Mouse (Mus musculus): ENCODE results near the gene Hivep1. TPM values are rescaled to one million over a fixed set of nuclear protein-coding genes. Genes with fewer than 3 reads are reported as not detected.
A peak's percentile ranks its signal among the peaks of the same experiment; 100 is the strongest.

The Hivep1 gene
- polyA plus RNA-seq, 1 experiment from 2014 or later: 4.6 TPM

DNA sequence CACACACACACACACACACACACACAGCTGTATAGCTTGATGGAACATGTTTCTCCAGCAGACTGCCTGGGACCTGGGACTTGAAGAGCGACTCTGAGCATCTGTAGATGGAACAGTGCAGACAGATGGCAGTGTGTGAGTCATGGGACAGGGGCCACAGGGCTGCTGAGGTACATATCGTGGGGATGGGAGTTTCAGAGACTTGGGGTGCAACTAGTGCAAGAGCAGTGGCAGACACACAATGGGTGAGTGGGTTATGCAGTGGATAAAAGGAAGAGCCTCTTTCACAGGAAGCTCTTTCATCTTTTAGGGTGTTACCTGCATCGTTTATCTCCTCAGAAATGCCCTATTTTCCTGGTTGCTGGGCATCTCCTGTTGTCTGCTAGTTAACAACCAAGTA, 25.8 kb downstream of the Hivep1 start:
- H3K27ac ChIP-seq: no peak overlapping the region
- H3K9ac ChIP-seq: no peak overlapping the region
- 72% methylated on average over 3 of the region's 3 CpGs for WGBS (ENCODE audit: insufficient replicate concordance)
- no peak for ATAC-seq
- peaks cover 20% of the 10 kb centered on the region for H3K36me3 ChIP-seq
- no peak overlapping the region for H3K4me2 ChIP-seq
- H3K4me1 ChIP-seq: peaks cover 17% of the 10 kb centered on the region; the same call in 1 of the 2 replicates
- no peaks in the 10 kb centered on the region for H3K9me3 ChIP-seq (replicated peaks)
- no peak overlapping the region for H3K4me3 ChIP-seq
- no peaks in the 10 kb centered on the region for H3K27me3 ChIP-seq (replicated peaks)

- no peaks in the 10 kb centered on the region for H3K27me3 ChIP-seq (replicated peaks)
- WGBS (ENCODE audit: insufficient replicate concordance): 63% methylated on average over 10 of the region's 10 CpGs
- H3K9me3 ChIP-seq (replicated peaks): no peaks in the 10 kb centered on the region
- no peak overlapping the region for H3K4me2 ChIP-seq
- no peak overlapping the region for H3K4me3 ChIP-seq
- no peak overlapping the region for H3K27ac ChIP-seq
- peaks cover 17% of the 10 kb centered on the region; the same call in 1 of the 2 replicates for H3K4me1 ChIP-seq
- no peak overlapping the region for H3K9ac ChIP-seq
- ATAC-seq: no peak
- H3K36me3 ChIP-seq: peaks cover 20% of the 10 kb centered on the region
Measured at GRCm38 (mm10) chr13:42080131-42080916, 28.5 kb downstream of the Hivep1 start.

- WGBS (ENCODE audit: insufficient replicate concordance): 63% methylated on average over 5 of the region's 5 CpGs
- H3K27me3 ChIP-seq (replicated peaks): no peaks in the 10 kb centered on the region
- peaks cover 27% of the 10 kb centered on the region for H3K4me1 ChIP-seq
- no peaks in the 10 kb centered on the region for H3K9me3 ChIP-seq (replicated peaks)
- no peak overlapping the region for H3K4me2 ChIP-seq
- no peaks in the 10 kb centered on the region for H3K36me3 ChIP-seq
- ATAC-seq: no peak
- H3K4me3 ChIP-seq: no peak overlapping the region
- H3K27ac ChIP-seq: no peak overlapping the region
- H3K9ac ChIP-seq: no peak overlapping the region
Measured at GRCm38 (mm10) chr13:42088339-42088738, 36.5 kb downstream of the Hivep1 start.

DNA sequence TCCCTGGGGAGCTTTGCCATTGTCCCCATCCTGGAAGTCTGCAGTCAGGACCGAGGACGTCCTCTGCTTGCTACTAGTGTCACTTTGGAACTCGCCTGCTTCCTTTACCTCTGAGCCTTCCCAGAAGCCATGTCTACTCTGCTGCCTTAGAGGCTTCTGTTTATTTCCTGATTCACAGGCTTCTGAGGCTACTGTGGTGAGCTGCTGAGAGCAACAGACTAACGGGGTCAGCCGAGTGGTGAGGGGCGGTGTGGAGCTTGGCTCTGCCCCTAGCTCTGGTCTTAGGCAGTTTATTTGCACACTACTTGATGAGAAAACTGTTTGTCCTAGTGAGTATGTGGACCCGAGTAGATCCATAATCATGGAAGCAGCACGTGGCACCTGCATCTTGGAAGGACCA, 37.2 kb downstream of the Hivep1 start:
- Histone ChIP-seq H3K27ac (no peak overlapping the region), H3K9me3 (replicated peaks) (no peaks in the 10 kb centered on the region), H3K4me1 (peaks cover 34% of the 10 kb centered on the region), H3K4me2 (no peak overlapping the region), H3K4me3 (no peak overlapping the region), H3K27me3 (replicated peaks) (no peaks in the 10 kb centered on the region), H3K9ac (no peak overlapping the region), H3K36me3 (no peaks in the 10 kb centered on the region)
- no peak for ATAC-seq
- 50% methylated on average over 8 of the region's 8 CpGs for WGBS (ENCODE audit: insufficient replicate concordance)

- Histone ChIP-seq H3K4me2 (no peak overlapping the region), H3K27ac (no peak overlapping the region), H3K9me3 (replicated peaks) (no peaks in the 10 kb centered on the region), H3K9ac (no peak overlapping the region), H3K4me1 (peaks cover 43% of the 10 kb centered on the region), H3K4me3 (no peak overlapping the region), H3K27me3 (replicated peaks) (no peaks in the 10 kb centered on the region), H3K36me3 (no peaks in the 10 kb centered on the region)
- ATAC-seq: no peak
- 82% methylated on average over 5 of the region's 5 CpGs for WGBS (ENCODE audit: insufficient replicate concordance)
Measured at GRCm38 (mm10) chr13:42090751-42091150, 38.9 kb downstream of the Hivep1 start.

GRCm38 (mm10) chr13:42092392-42093139, 40.7 kb downstream of the Hivep1 start:
- WGBS (ENCODE audit: insufficient replicate concordance): 54% methylated on average over 8 of the region's 8 CpGs
- Histone ChIP-seq H3K27ac (peak overlapping the region; percentile 31; the same call in 1 of the 2 replicates), H3K4me1 (peaks cover 55% of the 10 kb centered on the region), H3K9me3 (replicated peaks) (no peaks in the 10 kb centered on the region), H3K4me3 (no peak overlapping the region), H3K9ac (no peak overlapping the region), H3K27me3 (replicated peaks) (no peaks in the 10 kb centered on the region), H3K36me3 (no peaks in the 10 kb centered on the region), H3K4me2 (no peak overlapping the region)
- no peak for ATAC-seq

GRCm38 (mm10) chr13:42093268-42094042, 41.6 kb downstream of the Hivep1 start:
- Histone ChIP-seq H3K27ac (peak overlapping the region; percentile 71), H3K9me3 (replicated peaks) (peaks cover 5% of the 10 kb centered on the region), H3K27me3 (replicated peaks) (no peaks in the 10 kb centered on the region), H3K36me3 (peaks cover 7% of the 10 kb centered on the region), H3K4me2 (peak overlapping the region; percentile 40), H3K4me3 (no peak overlapping the region), H3K4me1 (peaks cover 51% of the 10 kb centered on the region), H3K9ac (peak overlapping the region; percentile 44; the same call in 1 of the 2 replicates)
- WGBS (ENCODE audit: insufficient replicate concordance): 12% methylated on average over 12 of the region's 12 CpGs
- ATAC-seq: peak; percentile 87

DNA sequence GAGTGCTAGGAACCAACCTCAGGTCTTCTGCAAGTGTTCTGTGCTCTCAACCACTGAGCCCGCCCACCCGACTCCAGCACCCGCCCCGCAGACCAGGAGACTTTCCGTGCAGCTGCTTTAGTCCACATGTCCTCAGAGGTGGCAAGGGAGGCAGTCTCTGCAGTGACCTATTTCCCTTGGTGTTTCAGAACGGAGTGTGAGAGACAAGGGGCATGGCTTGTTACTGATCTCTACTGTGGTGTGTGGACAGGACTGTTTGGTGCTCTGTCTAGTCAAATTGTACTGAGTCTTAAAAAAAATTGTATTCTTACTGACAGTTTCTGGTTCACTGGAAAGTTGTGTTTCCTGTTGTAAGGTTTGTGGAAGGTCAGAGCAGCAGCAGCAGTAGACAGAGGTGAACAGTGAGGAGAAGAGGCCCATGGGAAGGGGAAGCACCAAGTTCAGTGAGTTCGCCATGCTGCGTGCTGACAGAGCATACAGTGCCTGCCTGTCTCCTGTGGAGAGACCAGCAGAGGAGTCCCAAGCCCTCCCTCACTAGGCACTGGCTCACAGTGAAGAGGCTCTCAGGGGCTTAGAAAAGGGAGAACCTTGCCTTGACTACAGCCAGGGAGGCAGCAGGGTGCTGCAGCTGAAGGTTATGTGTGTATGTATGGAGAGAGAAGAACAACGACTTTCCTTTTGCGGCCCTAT, 44.1 kb downstream of the Hivep1 start:
- Histone ChIP-seq H3K4me2 (peak overlapping the region; percentile 39), H3K9me3 (replicated peaks) (peaks cover 7% of the 10 kb centered on the region), H3K27ac (peak overlapping the region; percentile 64), H3K27me3 (replicated peaks) (no peaks in the 10 kb centered on the region), H3K36me3 (peaks cover 8% of the 10 kb centered on the region), H3K4me1 (peaks cover 63% of the 10 kb centered on the region), H3K9ac (peak overlapping the region; percentile 42), H3K4me3 (0 out of 2 replicates have a peak overlapping the region, but pooled peaks have one; percentile 8)
- 28% methylated on average over 10 of the region's 10 CpGs for WGBS (ENCODE audit: insufficient replicate concordance)
- peak; percentile 44 for ATAC-seq

DNA sequence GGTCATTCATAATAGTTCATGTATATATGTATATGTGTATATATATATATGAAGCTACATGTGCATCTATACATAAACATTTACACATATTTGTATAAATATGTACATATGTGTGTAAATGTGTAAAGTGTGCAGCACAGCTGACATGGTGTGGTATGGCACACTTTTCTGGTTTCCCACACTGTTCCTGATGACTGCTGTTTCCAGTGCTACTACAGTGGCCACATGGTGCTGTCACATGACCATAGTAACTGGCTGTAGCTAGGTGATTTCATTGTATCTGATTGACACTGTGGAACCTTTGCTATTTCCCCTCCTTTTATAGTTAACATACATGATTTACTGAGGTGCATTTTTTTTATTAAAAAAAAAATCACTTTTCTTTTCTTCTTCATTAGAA, 45.3 kb downstream of the Hivep1 start:
- no peak for ATAC-seq
- Histone ChIP-seq H3K4me3 (no peak overlapping the region), H3K4me2 (no peak overlapping the region), H3K27me3 (replicated peaks) (no peaks in the 10 kb centered on the region), H3K9ac (no peak overlapping the region), H3K9me3 (replicated peaks) (peaks cover 7% of the 10 kb centered on the region), H3K4me1 (peaks cover 69% of the 10 kb centered on the region), H3K36me3 (peaks cover 8% of the 10 kb centered on the region), H3K27ac (no peak overlapping the region)

DNA sequence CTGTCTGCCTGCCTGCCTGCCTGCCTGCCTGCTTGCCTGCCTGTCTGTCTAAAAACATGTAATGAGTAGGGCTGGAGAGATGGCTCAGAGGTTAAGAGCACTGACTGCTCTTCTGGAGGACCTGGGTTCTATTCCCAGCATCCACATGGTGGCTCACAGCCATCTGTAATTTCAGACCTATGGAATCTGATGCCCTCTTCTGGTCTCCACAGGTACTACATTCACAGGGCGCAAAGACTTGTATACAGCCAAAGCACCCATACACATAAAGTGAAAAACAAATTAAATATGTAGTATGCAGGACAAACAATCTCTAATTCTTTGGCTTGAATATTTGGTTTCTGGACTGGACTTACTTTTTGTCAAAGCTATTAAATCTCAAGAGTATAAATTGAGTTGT, 46.7 kb downstream of the Hivep1 start:
- no peak overlapping the region for H3K4me2 ChIP-seq
- H3K27ac ChIP-seq: no peak overlapping the region
- WGBS (ENCODE audit: insufficient replicate concordance): 94% methylated on average over 1 of the region's 1 CpGs
- peaks cover 8% of the 10 kb centered on the region for H3K36me3 ChIP-seq
- peaks cover 70% of the 10 kb centered on the region for H3K4me1 ChIP-seq
- no peak overlapping the region for H3K9ac ChIP-seq
- H3K27me3 ChIP-seq (replicated peaks): no peaks in the 10 kb centered on the region
- peaks cover 7% of the 10 kb centered on the region for H3K9me3 ChIP-seq (replicated peaks)
- no peak overlapping the region for H3K4me3 ChIP-seq
- ATAC-seq: no peak

DNA sequence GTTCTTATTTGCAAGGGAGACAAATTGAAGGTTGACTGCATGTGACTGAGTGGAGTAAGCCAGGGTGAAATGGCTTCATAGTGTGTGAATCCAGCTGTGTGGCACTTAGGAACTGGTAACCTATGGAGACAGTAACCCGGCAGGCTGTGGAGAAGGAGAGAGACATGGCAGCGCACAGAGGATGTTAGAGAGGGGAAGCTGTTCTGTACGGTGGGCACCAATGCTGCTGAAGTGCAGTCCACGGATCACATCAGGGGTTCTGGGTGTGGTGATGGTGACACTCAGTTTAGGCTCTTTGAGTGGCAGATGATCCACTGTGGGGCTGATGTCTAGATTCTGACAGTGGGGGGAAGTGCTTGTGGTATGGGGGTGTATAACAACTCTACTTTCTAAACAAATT, 47.7 kb downstream of the Hivep1 start:
- H3K9me3 ChIP-seq (replicated peaks): peaks cover 7% of the 10 kb centered on the region
- peaks cover 8% of the 10 kb centered on the region for H3K36me3 ChIP-seq
- WGBS (ENCODE audit: insufficient replicate concordance): 56% methylated on average over 4 of the region's 4 CpGs
- no peak overlapping the region for H3K4me2 ChIP-seq
- H3K9ac ChIP-seq: no peak overlapping the region
- no peak for ATAC-seq
- no peaks in the 10 kb centered on the region for H3K27me3 ChIP-seq (replicated peaks)
- H3K4me3 ChIP-seq: no peak overlapping the region
- H3K4me1 ChIP-seq: peaks cover 65% of the 10 kb centered on the region
- H3K27ac ChIP-seq: no peak overlapping the region

Measured in liver, embryonic 12.5 days (tissue).